Mouse (Mus musculus) megakaryocyte, embryonic 14.5 days (primary cell): ENCODE results near the gene Vac14.

Experiments used
- FLI1 ChIP-seq: IDR thresholded peaks from 2 replicates; pipeline ENCODE4 v1.6.1; 2012; ENCODE audit warnings: low read length, inconsistent platforms, mixed read lengths
- GATA1 ChIP-seq: IDR thresholded peaks from 3 replicates; pipeline ENCODE4 v1.6.1; 2012; ENCODE audit warnings: mixed read lengths, low read length, inconsistent platforms, borderline replicate concordance

- TF ChIP-seq GATA1 = no peak
- TF ChIP-seq FLI1 = no peak
Measured at GRCm38 (mm10) chr8:110645340-110645739, 27.0 kb downstream of the Vac14 start.
